Mouse (Mus musculus) T-cell, adult 2 months (primary cell): ENCODE data around the gene Atxn7.
A peak's percentile ranks its signal among the peaks of the same experiment; 100 is the strongest.
"Not testable (repeated sequence)": the region's sequence is repeated elsewhere in the genome, so short reads cannot be mapped to it uniquely, and the experiment has no call there.

Source experiments
- DNase-seq: peaks from one replicate; pipeline ENCODE4 v3.0.0; 2022; ENCODE audit warnings: low spot score

The Atxn7 gene

DNA sequence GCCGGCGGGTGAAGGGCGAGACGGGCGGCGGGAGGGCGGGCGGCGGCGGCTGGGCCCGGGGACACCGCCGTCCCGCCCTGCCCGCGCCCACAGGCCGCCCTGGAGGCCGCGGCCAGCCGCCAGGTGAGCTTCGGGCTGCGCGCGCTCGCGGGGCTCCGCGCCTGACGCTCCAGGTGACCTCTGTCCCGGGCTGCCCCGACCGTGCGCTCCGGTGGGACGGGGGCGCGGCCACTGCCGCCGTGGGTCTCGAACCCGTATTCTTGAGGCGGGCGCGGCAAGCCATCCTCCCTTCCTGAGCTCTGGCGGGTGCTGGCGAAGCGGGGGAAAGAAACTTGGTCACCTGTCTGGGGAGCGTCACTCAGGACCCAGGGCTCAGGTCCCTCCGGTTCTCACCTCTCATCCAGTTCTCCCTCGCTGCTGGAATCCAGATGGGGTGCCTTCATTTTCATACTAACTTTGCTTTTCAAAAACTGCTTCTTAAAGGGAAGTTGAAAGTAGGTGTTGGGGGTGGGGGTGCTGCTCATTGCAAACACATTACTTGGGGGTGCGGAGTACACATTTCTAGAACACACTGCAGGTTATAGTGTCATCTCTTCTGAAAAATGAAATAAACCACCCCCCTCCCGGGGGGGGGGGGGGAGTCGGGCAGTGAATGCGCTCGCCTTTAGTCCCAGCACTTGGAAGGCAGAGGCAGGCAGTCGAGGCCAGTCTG, at the start of gene Atxn7, which contains the start of gene Thoc7:
Gene Atxn7, plus strand, starts transcription at position 40 of the 712 bp plus-strand sequence.
Gene Thoc7, minus strand, starts transcription at position 452 of the 712 bp plus-strand sequence.
- peak; percentile 36 for DNase-seq

DNA sequence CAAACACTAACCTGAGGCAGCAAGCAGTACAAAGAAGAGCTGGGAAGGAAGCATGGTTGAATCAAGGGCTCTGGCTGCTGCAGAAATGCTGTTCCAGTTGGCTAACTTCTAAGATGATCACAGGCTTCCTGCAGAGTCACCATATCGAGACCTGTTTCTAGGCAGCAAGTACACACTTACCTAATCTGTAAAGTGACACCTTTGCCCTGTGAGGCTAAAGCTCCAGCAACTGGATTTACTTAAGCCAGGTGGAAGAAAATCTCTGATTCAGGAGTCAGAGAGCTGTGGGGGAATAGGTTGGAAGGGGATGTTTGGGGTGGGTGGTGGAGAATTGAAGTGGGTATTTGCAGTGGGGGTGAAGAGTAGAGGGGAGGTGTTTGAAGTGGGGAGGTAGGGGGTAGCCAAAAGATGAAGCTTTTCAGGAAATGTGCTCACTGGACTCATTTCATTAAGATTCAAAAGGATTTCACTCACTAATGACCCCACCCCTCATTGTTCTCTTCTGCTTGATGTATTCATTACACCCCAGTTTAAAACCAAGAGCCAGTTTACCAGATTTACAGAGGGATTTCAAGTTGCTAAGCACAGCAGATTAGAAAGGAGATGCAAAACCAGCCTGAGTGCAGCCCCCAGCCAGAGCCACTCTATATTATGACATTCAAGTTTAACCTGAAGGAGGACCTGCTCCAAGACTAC, 46.7 kb upstream of the Atxn7 start, which contains the start of gene Gm281:
Gene Gm281, minus strand, starts transcription at position 92 of the 696 bp plus-strand sequence.
- no peak for DNase-seq

DNA sequence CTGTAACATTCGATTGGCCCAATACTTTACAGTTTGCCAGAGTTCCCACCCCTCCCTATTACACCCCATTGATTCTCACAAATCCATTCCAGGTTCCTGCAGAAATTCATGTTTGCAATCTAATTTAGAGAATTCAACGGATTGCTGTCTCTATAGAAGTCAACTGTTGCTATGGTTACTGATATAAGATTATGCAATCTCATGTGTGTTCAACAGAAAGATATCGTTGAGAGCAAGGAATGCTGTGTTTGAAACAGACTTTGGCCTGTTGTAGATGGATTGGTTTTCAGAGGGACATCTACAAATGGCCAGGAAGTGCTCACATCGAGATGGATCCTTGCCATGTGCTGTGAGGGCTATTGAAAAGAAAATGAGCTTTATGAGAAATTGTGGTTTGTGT, 46.0 kb upstream of the Atxn7 start:
- DNase-seq, result no peak

DNA sequence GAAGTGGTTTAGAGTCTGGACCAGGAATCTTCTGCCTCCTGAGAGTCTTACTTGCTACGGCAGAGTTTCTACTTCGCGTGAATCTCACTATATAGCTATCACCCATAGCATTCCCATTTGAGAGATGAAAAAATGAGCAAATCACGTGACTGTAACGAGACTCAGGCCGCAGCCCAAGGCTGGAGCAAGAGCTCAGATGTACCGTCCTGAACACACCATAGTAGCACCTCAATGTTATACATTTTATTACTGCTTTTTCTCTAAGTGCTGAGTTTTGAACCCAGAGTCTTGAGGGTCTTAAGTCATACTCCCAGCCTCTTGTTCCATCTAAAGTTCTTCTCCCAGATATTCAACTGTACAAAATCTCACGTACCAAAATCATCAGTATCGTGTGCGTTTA, 44.0 kb upstream of the Atxn7 start:
- DNase-seq, result no peak

DNA sequence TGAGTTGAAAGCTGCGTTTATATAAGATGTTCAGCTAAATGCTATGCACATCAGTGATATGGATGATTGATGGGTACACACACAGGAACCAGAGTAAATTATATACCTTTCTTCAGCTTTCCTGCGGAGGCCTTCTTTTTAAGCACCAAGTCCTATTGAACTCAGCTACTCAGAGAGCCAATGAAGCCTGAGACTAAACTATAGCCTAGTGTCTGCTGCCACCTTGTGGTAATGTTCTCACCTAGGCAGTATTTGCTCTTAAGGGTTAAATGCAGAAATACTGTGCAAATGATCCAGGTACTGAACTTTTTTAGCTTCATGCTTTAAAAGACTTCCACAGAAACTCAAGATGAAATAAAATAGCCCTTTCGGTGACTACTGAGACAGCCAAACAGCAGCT, 43.6 kb upstream of the Atxn7 start:
- peak; percentile 16 for DNase-seq

DNA sequence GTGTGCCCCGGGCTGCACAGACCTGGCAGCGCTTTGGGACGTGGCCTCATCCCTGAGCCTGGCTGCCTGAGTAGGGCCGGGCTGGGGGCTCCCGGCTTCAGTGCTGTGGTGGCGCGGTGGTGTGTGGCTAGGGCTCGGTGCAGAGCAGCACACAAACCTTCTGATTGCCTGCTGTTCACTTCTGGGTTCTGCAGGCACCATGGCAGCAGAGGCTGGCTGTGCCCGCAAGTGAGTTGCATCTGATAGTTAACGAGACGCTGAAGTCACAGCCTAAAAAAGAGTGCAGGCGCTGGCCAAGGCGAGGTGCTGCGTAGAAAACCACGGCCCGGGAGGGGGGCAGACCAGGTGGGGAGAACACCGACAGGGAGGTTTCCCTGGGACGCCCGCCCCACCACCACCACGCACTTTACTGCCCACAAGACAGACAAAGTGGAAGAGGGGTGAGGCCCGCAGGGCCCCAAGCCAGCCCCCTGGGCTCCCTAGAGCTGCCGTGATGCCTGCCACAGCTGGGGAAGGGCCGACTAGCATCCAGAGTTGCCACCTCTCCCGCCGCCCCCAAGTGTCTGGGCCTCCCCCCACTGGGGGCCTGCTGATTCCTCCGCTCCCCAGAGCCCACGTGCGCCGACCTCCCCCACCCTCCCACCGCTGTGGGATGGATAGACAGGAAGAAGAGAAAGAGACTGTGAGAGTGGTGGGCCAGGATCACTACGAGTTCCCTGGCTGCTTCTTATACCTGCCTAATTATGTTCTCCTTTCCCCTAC, 27.8 kb upstream of the Atxn7 start:
- peak; percentile 2 for DNase-seq

DNA sequence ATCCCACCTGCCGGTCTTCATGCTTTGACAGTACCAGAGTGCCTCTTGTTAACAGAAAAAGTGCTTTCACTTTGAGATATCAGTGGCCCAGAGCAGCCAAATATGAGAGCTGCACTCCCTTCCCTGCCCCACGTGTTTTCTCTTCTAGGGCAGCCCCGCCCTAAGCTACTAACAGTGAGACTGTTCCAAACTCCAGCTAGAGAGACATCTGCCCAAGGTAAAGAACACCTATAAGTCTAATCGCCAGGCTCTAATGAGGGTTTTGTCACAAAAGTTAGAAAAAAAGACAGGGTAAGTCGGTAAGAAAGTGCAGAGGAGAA, 27.2 kb upstream of the Atxn7 start:
- no peak for DNase-seq

DNA sequence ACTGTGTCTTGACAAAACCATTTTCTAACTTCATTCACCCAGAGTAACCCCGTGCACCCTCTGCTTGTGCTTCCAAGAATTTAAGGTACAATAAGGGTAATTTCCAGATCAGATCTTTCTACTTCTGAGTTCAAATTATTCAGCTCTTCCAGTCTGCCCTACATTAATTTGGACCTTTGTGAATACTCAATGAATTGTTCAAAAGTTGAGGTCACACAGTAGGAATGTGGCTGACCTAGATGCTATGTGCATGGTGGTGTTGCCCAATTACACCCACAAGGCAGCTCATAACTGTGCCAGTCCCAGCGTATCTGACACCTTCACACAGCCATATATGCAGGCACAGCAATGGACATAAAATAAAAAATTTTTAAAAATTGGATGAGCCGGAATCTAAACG, 16.6 kb upstream of the Atxn7 start:
- DNase-seq, result no peak

DNA sequence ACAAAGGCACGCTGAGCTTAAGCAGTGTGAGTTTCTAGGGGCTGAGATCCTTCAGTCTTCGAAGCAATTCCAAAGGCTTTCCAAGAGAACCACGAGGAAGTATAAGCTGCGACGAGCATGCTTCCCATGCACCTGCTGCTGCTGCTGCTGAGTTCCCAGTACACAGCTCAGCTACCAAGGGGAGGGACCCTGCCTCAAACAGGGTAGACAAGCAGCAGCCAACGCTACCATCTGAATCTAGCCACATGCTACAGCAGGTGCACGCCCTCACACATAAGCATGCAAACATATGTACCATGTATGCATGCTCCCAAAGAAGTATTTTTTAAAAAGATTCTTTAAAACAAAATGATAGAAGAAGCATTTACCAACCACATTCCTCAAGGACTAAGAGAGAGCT, 12.9 kb upstream of the Atxn7 start:
- no peak for DNase-seq

DNA sequence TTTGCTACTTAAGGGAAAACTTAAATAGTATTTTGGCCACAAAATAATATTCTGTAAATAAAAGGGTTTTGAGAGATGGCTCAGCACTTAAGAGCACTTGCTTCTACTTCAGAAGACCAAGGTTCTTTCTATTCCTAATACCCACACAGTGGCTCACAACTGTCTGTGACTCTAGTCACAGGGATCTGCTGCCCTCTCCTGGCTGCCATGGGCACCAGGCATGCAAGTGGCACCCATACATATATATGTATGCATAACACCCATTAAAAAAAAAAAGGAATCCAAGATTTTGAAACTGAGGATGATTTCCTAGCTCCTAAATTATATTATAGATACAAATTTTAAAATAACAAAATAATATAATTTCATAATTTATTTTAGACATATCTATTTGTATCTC, 10.8 kb upstream of the Atxn7 start:
- peak; percentile 46 for DNase-seq

DNA sequence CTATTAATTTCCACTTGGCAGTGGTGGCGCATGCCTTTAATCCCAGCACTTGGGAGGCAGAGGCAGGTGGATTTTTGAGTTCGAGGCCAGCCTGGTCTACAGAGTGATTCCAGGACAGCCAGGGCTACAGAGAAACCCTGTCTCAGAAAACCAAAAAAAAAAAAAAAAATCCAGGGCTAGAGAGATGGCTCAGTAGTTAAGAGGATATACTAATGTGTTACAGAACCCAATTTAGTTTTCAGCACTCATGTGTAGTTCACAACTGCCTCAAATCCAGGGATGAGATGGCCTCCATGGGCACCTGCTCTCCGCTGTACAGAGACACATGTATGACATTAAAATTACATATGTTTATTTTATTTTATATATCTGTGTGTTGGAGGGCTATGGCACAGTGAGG, 9.1 kb upstream of the Atxn7 start:
- DNase-seq, result not testable (repeated sequence)

DNA sequence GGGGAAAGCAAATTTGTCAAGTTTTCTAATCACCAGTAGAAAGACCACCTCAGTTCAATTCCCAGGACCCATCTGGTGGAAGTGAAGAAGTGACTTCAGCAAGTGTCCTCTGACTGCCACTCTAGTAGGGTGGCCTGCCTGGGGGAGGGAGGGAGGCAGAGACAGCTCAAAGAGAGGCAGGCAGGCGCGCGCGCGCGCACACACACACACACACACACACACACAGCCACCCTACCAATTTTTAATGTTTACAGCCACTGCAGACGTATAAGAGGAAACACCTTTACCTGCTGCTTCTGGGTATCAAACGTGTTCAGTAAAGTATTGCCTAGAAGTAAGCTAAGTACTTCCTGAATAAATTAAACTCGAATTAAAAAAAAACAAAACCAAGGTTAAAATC, 1.2 kb upstream of the Atxn7 start:
- peak; percentile 50 for DNase-seq

DNA sequence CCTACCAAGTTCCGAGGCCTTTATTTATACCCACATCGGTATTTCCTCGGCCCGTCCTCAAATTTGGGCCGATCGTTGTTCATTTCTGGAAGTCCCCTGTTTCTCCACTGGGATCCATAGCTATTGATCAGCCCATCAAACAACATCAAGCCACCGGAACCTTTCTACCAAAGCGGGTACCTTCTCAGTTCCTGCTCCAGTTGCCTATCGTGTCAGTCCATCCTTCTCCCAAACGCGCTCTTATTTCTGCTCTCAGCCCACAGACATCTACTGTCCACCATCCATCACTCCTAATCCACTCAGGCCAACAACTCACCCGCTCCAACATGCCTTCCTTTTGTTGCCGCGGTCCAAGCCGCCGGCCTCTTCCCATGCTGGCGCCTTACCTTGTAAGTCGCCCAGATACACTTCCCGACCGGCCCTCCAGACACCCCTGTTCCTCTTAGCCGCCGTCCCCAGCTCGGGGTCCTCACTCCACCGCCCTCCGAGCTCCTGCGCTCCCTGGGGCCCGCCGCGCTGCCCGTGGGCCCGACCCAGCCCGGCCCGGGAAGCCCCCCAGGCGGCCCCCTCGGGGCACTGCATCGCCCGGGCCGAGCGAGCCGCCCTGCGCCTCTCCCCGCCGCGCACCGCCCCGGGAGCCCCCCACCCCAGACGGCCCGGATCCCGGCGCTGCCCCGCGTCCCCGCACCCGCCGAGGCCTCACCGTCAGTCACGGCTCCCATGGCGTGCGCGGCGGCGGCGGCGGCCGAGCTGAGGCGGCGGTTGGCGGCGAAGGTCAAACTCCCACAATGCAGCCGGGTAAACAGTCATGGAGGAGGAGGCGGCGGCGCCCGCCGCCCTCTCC, 536 bp upstream of the Atxn7 start:
- DNase-seq, result peak; percentile 59

DNA sequence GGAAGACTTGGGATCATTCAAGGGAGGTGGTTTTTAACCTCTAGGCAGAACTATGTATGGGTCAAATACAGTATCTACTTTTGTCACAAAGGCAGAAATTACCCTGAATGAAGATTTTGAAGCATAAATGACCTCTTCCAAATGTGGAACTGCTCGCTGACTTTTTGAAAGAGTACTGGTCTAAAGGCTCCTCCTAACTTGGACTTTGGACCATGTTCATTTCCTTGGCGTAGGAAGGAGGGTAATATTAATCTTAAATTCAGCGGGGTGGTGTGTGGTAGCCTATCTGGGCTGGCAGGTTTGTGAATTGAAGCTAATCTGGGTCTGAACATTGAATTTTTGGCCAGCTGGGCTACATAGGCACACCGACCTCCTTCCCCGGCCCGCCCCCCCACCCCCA, 1.2 kb downstream of the Atxn7 start:
- no peak for DNase-seq

DNA sequence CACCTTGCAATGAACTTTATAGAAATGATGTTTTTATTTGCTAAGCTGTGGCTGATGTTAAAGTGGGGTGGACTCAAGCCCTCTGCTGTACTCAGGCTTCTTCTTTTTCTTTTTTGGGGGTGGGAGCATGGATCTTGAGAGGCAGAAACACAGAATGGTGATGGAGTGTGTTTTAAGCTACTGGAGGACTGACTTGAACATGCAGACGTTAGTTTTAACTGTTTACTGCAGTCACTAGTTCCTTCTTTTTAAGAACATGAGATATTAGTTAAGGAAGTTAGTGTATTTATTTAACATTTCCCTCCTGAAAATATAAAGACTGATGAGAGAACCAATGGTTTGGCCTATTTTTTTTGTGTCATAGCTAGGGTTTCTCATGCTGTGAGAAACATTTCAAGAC, 2.3 kb downstream of the Atxn7 start:
- DNase-seq, result no peak

DNA sequence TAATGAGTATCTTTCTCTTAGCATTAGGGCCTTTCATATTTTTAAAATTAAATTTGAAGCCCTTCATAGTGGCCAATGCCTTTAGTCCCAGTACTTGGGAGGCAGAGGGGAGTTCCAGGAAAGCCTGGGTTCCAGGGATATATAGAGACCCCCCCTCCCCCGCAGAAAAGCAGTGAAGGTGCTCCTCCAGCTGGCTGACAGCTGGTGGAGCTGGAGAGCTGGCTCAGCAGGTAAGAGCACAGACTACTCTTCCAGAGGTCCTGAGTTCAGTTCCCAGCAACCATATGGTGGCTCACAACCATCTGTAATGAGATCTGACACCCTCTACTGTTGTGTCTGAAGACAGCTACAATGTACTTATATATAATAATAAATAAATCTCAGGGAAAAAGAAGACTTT, 6.4 kb downstream of the Atxn7 start:
- DNase-seq, result no peak

DNA sequence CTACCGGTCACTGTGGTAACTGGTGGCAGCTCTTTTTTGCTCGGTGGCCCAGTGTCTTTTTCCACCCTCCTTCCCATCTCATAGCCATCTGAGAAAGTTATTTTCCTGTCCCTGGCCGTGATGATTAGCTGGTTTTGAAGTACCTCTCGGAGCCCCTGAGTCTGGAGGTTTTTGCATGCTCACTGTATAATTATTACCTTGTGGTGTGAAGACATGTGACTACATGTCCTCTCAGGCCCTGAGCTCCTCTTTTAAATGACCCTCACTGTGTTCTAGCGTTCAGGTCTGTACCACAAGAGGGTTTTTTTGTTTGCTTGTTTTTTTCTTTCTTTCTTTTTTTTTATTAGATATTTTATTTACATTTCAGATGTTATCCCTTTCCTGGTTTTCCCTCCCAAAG, 7.2 kb downstream of the Atxn7 start:
- no peak for DNase-seq

DNA sequence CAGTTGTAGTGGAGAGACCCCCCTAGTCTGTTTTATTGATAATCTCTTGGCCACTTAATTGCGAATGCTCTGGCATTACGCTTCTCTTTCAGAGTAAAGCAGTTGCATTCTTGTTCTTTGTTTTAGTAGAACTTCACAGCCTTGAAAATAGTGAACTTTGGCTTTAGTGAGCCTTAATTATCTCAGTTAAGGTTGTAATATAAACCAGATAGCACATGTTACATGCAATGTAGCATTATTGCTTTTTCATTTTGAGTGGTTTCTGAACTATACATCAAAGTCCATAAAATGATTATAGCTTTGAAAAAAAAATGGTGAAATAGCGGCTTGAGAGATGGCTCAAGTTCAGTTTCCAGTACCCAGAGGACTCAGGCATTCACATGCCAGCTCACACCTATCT, 9.3 kb downstream of the Atxn7 start:
- DNase-seq, result no peak

DNA sequence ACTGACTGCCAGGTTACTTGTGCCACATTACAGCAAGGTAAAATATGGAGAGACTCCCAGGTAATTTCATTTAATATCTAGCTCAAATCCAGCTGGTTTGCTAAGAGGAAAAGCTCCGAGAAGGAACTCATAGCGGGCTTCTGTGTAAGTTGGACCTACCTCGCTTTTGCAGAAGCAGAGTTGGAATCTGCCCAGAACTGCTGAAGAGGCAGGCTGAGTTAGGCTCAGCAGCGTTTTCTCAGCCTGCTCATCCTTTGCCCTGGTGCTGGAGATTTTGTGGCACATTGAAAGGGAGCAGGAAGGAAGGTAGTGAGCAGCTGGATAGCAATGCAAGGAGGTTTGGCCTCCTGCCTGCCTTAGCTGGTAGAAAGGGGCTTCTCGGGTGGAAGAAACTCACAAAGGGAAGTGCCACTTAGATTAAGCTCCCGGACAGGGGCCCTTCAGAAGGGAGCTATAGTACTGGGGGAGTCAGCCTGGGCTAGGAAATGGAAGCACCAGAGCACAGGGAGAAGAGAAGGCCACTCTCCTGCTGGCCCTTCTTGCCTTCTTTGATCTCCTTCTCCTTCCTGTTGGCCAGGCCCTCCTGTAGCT, 10.5 kb downstream of the Atxn7 start:
- DNase-seq, result no peak

DNA sequence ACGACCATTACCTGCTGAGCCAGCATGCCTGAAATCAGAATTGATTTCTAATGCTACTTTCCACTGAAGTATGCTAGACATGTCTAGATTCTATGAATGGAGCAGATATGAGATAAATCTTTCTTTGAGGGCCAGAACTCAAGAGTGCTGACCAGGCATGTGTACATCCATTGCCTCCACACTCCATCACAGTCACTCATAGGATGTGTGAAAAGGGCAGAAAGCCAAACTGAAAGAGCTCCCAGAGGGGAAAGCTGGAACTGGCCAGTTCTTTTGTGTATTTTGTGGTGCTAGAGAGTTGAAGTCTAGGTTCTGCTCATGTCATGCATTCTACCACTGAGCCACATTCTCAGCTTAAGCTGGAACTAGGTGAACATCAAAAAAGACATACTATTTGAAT, 16.3 kb downstream of the Atxn7 start:
- DNase-seq, result no peak

DNA sequence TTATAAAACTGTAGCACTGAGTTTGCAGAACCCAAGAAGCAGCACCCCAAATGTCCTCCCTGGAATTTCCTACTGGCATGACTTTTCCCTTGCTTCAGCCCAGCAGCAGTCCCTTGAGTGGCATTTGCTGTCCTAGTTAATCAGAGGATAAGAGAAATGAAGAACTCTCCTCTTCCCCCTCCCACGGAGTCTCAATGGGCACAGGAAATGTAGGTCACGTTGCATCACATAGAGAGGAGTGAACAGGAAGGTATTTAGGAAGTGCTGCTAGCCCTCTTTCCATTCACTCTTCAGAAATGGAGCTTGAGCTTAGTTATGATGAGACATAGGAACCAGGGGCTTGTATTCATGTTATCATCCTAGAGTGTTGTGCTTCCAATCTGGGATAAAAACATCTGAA, 20.0 kb downstream of the Atxn7 start:
- DNase-seq, result no peak

DNA sequence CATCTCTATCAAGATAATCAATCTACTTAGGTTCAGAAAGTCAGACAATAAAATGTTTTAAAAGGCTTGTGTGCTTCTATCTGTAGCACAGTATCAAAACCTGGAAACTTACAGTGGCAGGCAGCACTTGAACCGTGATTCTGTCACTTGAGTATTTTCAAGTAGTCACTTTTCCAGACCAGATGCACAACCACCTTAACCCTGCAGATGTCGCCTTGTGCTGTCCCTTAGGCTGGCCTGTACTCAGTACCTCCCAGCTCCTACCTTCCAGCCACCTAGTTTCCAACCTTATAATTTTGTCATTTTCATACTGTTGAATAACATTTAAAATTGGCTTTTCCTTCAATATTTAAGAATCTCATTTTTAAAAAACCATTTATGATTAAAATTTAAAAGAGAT, 20.9 kb downstream of the Atxn7 start:
- no peak for DNase-seq
